Mouse (Mus musculus) myocyte (in vitro differentiated cells): ENCODE data around the gene Ceacam19. TPM values are rescaled to one million over a fixed set of nuclear protein-coding genes. Genes with fewer than 3 reads are reported as not detected.

ENCODE experiments used
- H3K27me3 ChIP-seq: one replicate; pipeline ENCODE4 v1.6.1; 2011; ENCODE audit not compliant: control insufficient read depth, insufficient read depth, insufficient read length
- H3K36me3 ChIP-seq: one replicate; pipeline ENCODE4 v1.6.1; 2011; ENCODE audit not compliant: control insufficient read depth, insufficient read depth
- H3K4me2 ChIP-seq: one replicate; pipeline ENCODE4 v1.6.1; 2011; ENCODE audit warnings: low read depth, control low read depth
- H3K4me3 ChIP-seq: one replicate; pipeline ENCODE4 v1.5.1; 2011; ENCODE audit warnings: mild to moderate bottlenecking, control low read depth, moderate library complexity
- H3K79me2 ChIP-seq: one replicate; pipeline ENCODE4 v1.6.1; 2011; ENCODE audit not compliant: control insufficient read depth, insufficient read depth
- H3ac ChIP-seq: one replicate; pipeline ENCODE4 v1.6.1; 2011; ENCODE audit not compliant: control insufficient read depth, insufficient read length
- CEBPB ChIP-seq: IDR thresholded peaks from 2 replicates; pipeline ENCODE4 v1.6.1; 2011; ENCODE audit warnings: mild to moderate bottlenecking, moderate library complexity; ENCODE audit not compliant: poor library complexity, insufficient read depth, severe bottlenecking
- E2F4 ChIP-seq: IDR thresholded peaks from one replicate; pipeline ENCODE4 v1.6.1; 2011; ENCODE audit warnings: mild to moderate bottlenecking, control low read depth, moderate library complexity; ENCODE audit not compliant: insufficient read depth
- MAX ChIP-seq: IDR thresholded peaks from one replicate; pipeline ENCODE4 v1.6.1; 2011; ENCODE audit warnings: low read depth, mild to moderate bottlenecking, control low read depth
- MYOD1 ChIP-seq, 3 experiments: IDR thresholded peaks; one replicate each; pipeline ENCODE4 v1.6.1; 2011; ENCODE audit warnings: control low read depth in 2 of 3, low read depth in 2 of 3, mild to moderate bottlenecking in 2 of 3, moderate library complexity in 1 of 3; ENCODE audit not compliant: insufficient read length in 2 of 3, control insufficient read depth in 1 of 3
- MYOG ChIP-seq, 3 experiments: IDR thresholded peaks; one replicate each; pipeline ENCODE4 v1.6.1; 2011; ENCODE audit warnings: control low read depth in 2 of 3, low read depth in 2 of 3, mild to moderate bottlenecking in 2 of 3; ENCODE audit not compliant: insufficient read length in 2 of 3, control insufficient read depth in 1 of 3, insufficient read depth in 1 of 3
- POLR2A ChIP-seq: IDR thresholded peaks from one replicate; pipeline ENCODE4 v1.6.1; 2011; ENCODE audit warnings: low read depth, mild to moderate bottlenecking, control low read depth, moderate library complexity; ENCODE audit not compliant: insufficient read length
- POLR2AphosphoS2 ChIP-seq: IDR thresholded peaks from one replicate; pipeline ENCODE4 v1.6.1; 2011; ENCODE audit warnings: low read depth, control low read depth; ENCODE audit not compliant: insufficient read length
- REST ChIP-seq: IDR thresholded peaks from one replicate; pipeline ENCODE4 v1.6.1; 2011; ENCODE audit warnings: mild to moderate bottlenecking, control low read depth, moderate library complexity; ENCODE audit not compliant: insufficient read depth, insufficient read length
- SRF ChIP-seq: IDR thresholded peaks from one replicate; pipeline ENCODE4 v1.6.1; 2011; ENCODE audit warnings: low read depth; ENCODE audit not compliant: control insufficient read depth, insufficient read length
- TCF12 ChIP-seq: IDR thresholded peaks from one replicate; pipeline ENCODE4 v1.6.1; 2011; ENCODE audit warnings: mild to moderate bottlenecking, control low read depth; ENCODE audit not compliant: poor library complexity, insufficient read depth, severe bottlenecking
- TCF3 ChIP-seq: IDR thresholded peaks from one replicate; pipeline ENCODE4 v1.6.1; 2011; ENCODE audit warnings: low read depth, control low read depth; ENCODE audit not compliant: insufficient read length
- USF1 ChIP-seq: IDR thresholded peaks from one replicate; pipeline ENCODE4 v1.6.1; 2011; ENCODE audit warnings: low read depth, mild to moderate bottlenecking, control low read depth, moderate library complexity
- polyA plus RNA-seq: library from polyadenylated mRNA; unstranded; fragments of >200 nt; fragmentation: generic; extraction: Trizol; gene quantifications from one replicate; pipeline ENCODE4 v1.2.1, GENCODE M21; 2012; ENCODE audit warnings: missing spikeins

The Ceacam19 gene
- polyA plus RNA-seq, 1 experiment = 0.01 TPM

DNA sequence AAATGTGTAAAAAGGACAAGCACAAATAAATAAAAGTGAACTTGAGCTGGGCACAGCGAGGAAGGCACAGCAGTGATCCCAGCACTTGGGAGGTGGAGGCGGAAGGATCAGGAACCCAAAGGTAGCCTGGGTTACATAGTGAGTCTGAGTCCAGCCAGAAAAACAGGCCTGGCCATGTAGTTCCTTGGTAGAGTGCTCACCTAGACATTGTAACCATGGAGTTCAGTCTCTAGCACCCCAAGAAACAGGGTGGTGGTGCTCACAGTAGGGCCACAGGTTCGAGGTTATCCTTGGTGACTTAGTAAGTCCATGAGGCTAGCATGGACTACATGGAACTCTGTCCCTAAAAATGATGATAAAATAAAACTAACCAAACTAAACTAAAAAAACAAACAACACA lies 46.8 kb downstream of the Ceacam19 start:
- Histone ChIP-seq H3K79me2 (no peaks in the 10 kb centered on the region), H3K4me2 (peak overlapping the region; percentile 44), H3K36me3 (no peaks in the 10 kb centered on the region), H3K27me3 (no peaks in the 10 kb centered on the region), H3K4me3 (no peak overlapping the region), H3ac (no peak overlapping the region)
- TF ChIP-seq REST (no peak), TCF12 (no peak), SRF (no peak), MYOD1 (IDR thresholded peaks at IDR 0.05; ENCODE audit: control insufficient read depth in 1 of 3, insufficient read length in 2 of 3, low read depth in 2 of 3) (no peak), MYOG (IDR thresholded peaks at IDR 0.05; ENCODE audit: control insufficient read depth in 1 of 3, insufficient read depth in 1 of 3, insufficient read length in 2 of 3, low read depth in 2 of 3) (no peak), MAX (no peak), TCF3 (no peak)

DNA sequence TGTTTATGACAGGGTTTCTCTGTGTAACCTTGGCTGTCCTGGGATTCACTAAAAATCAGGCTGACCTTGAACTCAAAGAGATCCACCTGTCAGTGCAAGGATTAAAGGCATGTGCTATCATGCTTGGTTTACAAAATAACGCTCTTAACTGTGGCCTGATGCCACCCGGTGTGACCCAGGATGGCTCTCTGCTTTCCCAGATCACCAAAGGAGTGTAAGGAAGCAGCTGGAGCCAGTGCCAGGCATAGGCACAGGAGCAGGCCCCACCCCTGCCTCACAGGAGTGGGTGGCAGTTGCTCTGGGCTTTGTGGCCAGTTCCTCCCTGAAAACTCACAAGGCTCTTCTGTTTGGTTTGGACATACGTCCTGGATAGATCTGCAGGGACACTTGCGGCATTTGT lies 47.4 kb downstream of the Ceacam19 start:
- H3K27me3 ChIP-seq = no peaks in the 10 kb centered on the region
- peak in 1 of 3 experiments; percentile 88 for TF ChIP-seq MYOG (IDR thresholded peaks at IDR 0.05; ENCODE audit: control insufficient read depth in 1 of 3, insufficient read depth in 1 of 3, insufficient read length in 2 of 3, low read depth in 2 of 3)
- no peak for TF ChIP-seq E2F4
- H3K79me2 ChIP-seq = no peaks in the 10 kb centered on the region
- H3ac ChIP-seq = no peak overlapping the region
- H3K36me3 ChIP-seq = no peaks in the 10 kb centered on the region
- H3K4me2 ChIP-seq = peak overlapping the region; percentile 44
- no peak overlapping the region for H3K4me3 ChIP-seq

DNA sequence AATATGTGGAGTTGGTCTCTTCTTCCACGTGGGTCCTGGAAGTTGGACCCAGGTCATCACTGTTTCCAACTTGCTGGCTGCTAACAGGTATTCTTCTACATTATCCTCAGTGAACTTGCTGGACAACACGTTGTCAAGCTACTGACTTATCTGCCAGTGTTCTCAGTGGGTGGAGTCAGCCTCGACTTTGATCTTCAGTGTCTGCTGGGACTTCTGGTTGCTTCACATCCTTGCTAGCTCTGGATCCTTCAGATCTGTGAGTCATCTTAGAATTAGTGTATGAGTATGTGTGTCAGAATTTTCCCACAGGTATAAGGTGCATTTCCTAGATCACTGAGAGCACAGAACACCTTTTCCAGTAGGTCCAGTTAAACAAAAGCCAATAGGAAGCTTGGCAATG lies 50.9 kb downstream of the Ceacam19 start:
- no peak overlapping the region for H3K4me2 ChIP-seq
- no peak overlapping the region for H3ac ChIP-seq
- no peaks in the 10 kb centered on the region for H3K36me3 ChIP-seq
- no peak overlapping the region for H3K4me3 ChIP-seq
- H3K79me2 ChIP-seq = no peaks in the 10 kb centered on the region
- TF ChIP-seq TCF12 = no peak
- TF ChIP-seq E2F4 = no peak
- no peak for TF ChIP-seq TCF3
- TF ChIP-seq CEBPB = no peak
- TF ChIP-seq REST = no peak
- TF ChIP-seq MYOD1 (IDR thresholded peaks at IDR 0.05; ENCODE audit: control insufficient read depth in 1 of 3, insufficient read length in 2 of 3, low read depth in 2 of 3) = no peak
- TF ChIP-seq SRF = no peak
- no peak for TF ChIP-seq USF1
- TF ChIP-seq POLR2A = no peak
- no peak for TF ChIP-seq MYOG (IDR thresholded peaks at IDR 0.05; ENCODE audit: control insufficient read depth in 1 of 3, insufficient read depth in 1 of 3, insufficient read length in 2 of 3, low read depth in 2 of 3)
- TF ChIP-seq POLR2AphosphoS2 = no peak
- no peaks in the 10 kb centered on the region for H3K27me3 ChIP-seq

DNA sequence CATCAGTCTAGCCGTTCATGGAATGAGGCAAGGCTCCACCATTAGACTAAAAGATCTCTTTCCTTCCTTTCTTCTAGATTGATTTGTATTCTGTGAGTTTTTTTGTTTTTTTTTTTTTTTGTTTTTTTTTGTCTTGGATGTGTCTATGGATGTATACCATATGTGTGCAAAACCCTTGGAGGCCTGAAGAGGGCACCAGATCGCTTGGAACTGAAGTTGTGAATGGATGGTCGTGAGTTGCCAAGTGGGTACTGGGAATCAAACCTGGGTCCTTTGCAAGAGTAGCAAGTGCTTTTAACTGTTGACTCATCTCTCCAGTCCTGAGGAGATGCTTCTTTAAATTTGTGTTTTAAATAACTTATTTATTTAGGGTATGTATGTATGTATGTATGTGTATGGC lies 53.7 kb downstream of the Ceacam19 start:
- Histone ChIP-seq H3ac (no peak overlapping the region), H3K27me3 (no peaks in the 10 kb centered on the region), H3K4me2 (no peak overlapping the region), H3K4me3 (no peak overlapping the region), H3K79me2 (no peaks in the 10 kb centered on the region), H3K36me3 (no peaks in the 10 kb centered on the region)
- TF ChIP-seq REST (no peak), CEBPB (no peak), TCF12 (no peak), TCF3 (no peak), SRF (no peak), E2F4 (no peak), POLR2A (no peak), MYOG (IDR thresholded peaks at IDR 0.05; ENCODE audit: control insufficient read depth in 1 of 3, insufficient read depth in 1 of 3, insufficient read length in 2 of 3, low read depth in 2 of 3) (no peak)

DNA sequence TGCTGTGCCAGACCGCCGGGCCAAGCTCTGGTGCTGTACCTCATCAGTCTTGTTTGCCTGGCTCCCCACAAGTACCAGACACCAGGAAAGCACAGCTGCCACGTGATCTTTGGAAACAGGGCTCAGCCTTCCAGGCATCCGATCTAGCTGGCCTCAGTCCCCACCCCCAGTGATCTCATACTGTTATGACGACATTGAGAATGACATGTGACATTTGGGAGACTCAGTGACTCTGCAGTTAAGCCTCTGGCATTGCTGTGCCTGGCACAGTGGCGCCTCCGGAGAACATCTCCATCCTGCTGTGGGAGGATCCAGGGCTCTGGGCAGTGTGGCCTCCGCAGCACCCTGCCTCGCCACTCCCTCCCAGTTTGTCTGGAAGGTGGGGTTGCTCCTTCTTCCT lies 55.9 kb downstream of the Ceacam19 start:
- Histone ChIP-seq H3ac (no peak overlapping the region), H3K79me2 (no peaks in the 10 kb centered on the region), H3K36me3 (no peaks in the 10 kb centered on the region), H3K27me3 (no peaks in the 10 kb centered on the region), H3K4me3 (no peak overlapping the region), H3K4me2 (no peak overlapping the region)
- TF ChIP-seq POLR2AphosphoS2 = no peak
- peak in 1 of 3 experiments; percentile 17 for TF ChIP-seq MYOG (IDR thresholded peaks at IDR 0.05; ENCODE audit: control insufficient read depth in 1 of 3, insufficient read depth in 1 of 3, insufficient read length in 2 of 3, low read depth in 2 of 3)

DNA sequence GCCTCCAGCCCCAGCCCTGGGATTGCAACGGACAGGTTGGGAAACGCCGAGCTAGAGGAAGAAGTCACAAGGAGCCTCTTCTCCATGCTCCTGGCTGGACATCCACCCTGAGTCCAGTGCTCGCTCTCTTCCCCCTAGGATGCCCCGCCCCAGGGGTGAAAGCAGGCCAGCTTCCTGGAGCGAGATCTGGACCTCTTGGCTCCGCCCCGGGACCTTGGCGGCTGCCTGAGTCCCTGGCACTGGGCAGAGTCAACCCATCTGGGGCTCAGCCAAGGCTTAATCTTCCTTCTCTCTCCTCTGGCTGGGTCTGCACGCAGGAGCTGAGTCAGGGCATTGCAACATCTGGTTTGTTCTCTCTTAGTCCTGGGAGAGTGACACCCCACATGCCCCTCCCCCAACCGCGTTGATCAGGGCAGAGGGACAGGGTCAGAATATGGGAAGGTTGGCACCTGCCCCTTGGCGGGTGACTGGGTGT lies 57.0 kb downstream of the Ceacam19 start:
- no peak overlapping the region for H3ac ChIP-seq
- TF ChIP-seq MYOD1 (IDR thresholded peaks at IDR 0.05; ENCODE audit: control insufficient read depth in 1 of 3, insufficient read length in 2 of 3, low read depth in 2 of 3) = no peak
- peak; percentile 38 for TF ChIP-seq POLR2AphosphoS2
- no peak for TF ChIP-seq TCF12
- TF ChIP-seq CEBPB = peak; percentile 92
- peak; percentile 72 for TF ChIP-seq POLR2A
- TF ChIP-seq TCF3 = no peak
- H3K4me2 ChIP-seq = peak overlapping the region; percentile 81
- no peaks in the 10 kb centered on the region for H3K36me3 ChIP-seq
- no peak overlapping the region for H3K4me3 ChIP-seq
- no peaks in the 10 kb centered on the region for H3K27me3 ChIP-seq
- H3K79me2 ChIP-seq = no peaks in the 10 kb centered on the region
